Mouse (Mus musculus): ENCODE measurements around the gene Kndc1. TPM values are rescaled to one million over a fixed set of nuclear protein-coding genes. Genes with fewer than 3 reads are reported as not detected.

Gene Kndc1
- polyA plus RNA-seq (2016; fragmentation: Nextera tagmentation; extraction: Ambion mirVana), result 0.15 and 0.28 TPM in 2 replicates

DNA sequence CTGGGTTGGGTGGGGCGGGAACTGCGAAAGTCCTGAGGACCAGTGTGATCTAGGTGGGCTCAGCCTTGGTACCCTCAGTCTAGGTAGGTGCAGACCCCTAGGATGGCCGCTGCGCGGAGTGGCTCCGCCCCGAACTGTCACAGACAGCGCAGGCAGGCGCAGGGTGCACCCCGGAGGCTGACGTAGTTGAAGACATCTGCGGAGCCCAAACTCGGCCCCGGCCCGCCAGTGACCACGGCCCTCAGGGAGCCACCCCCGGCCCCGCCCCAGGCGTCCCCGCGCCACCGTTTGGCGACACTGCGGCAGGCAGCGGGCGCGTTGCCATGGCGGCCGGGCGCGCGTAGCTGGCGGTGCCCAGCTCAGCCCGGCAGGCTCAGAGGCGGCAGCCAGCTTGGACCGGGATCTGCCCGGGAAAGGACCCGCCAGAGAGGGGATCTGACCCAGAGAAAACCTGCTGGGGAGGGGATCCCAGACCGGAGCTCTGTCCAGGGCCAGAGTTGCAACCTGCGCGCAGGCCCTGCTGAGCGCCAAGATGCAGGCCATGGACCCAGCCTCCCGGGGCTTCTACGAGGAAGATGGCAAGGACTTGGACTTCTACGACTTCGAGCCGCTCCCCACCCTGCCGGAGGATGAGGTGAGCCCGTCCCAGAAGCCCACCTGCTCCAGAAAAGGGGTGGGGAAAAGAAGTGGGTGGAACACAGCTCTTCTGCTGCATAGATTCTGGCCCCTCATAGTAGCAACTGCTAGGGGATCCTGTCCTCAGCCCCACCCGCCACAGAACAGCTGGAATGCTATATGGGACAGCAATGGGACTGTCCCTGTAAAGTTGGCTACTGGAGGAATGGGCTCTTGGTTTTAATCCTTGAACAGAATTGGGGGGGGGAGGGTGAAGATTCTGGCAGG, at the start of gene Kndc1:
Gene Kndc1, plus strand, starts transcription at position 42 of the 903 bp plus-strand sequence.
- no peaks in the 10 kb centered on the region for H3K36me3 ChIP-seq
- peak within 1 kb of the TSS; percentile 47; the same call in 1 of the 2 replicates for H3K9ac ChIP-seq
- peak within 1 kb of the TSS; percentile 49 for H3K4me3 ChIP-seq
- H3K27me3 ChIP-seq, result peaks cover 49% of the 10 kb centered on the region
- no peaks in the 10 kb centered on the region for H3K9me3 ChIP-seq
- H3K4me2 ChIP-seq (replicated peaks), result peak within 1 kb of the TSS; percentile 94
- ATAC-seq (ENCODE audit: insufficient number of reproducible peaks, insufficient read depth, low FRiP score, low TSS enrichment), result 0 out of 2 replicates have a peak, but pooled peaks have one; percentile 61
- WGBS, result 2% methylated on average over 50 of the region's 50 CpGs
- H3K4me1 ChIP-seq, result no peaks in the 10 kb centered on the region
- no peak within 1 kb of the TSS for H3K27ac ChIP-seq

- no peaks in the 10 kb centered on the region for H3K9me3 ChIP-seq
- ATAC-seq (ENCODE audit: insufficient number of reproducible peaks, insufficient read depth, low FRiP score, low TSS enrichment), result no peak
- H3K36me3 ChIP-seq, result no peaks in the 10 kb centered on the region
- no peak overlapping the region for H3K4me2 ChIP-seq (replicated peaks)
- WGBS, result 72% methylated on average over 2 of the region's 2 CpGs
- peaks cover 2% of the 10 kb centered on the region; the same call in 1 of the 2 replicates for H3K4me1 ChIP-seq
- H3K27ac ChIP-seq, result no peak overlapping the region
- H3K9ac ChIP-seq, result no peak overlapping the region
- no peaks in the 10 kb centered on the region for H3K27me3 ChIP-seq
- no peak overlapping the region for H3K4me3 ChIP-seq
These were observed 49.4 kb upstream of the Kndc1 start for GRCm38 (mm10) chr7:139845101-139845500.

- H3K4me2 ChIP-seq (replicated peaks), result no peak overlapping the region
- no peaks in the 10 kb centered on the region for H3K36me3 ChIP-seq
- peaks cover 3% of the 10 kb centered on the region; the same call in 1 of the 2 replicates for H3K4me1 ChIP-seq
- 28% methylated on average over 6 of the region's 6 CpGs for WGBS
- H3K27ac ChIP-seq, result no peak overlapping the region
- no peak overlapping the region for H3K9ac ChIP-seq
- H3K4me3 ChIP-seq, result no peak overlapping the region
- H3K9me3 ChIP-seq, result no peaks in the 10 kb centered on the region
- ATAC-seq (ENCODE audit: insufficient number of reproducible peaks, insufficient read depth, low FRiP score, low TSS enrichment), result no peak
- no peaks in the 10 kb centered on the region for H3K27me3 ChIP-seq
These were observed 44.3 kb upstream of the Kndc1 start for GRCm38 (mm10) chr7:139850152-139850551.

DNA sequence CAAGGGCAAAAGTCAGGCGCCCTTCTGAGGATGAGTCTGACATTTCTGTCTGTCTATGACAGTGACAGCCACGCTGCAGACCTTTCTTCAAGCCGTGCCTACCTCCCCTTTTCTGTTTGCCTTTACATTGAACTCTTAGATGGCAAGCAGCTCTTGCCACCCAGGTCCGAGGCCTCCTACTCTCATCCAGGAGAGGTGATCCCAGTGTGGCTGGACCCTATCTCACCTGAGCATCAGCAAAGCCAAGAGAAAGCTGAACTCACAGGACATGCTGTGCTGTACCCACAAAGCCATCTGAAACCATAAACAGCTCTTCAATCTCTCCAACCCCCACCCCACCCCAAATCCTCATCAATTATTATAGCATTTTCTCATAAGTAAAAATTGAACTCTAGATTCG, 43.8 kb upstream of the Kndc1 start:
- Histone ChIP-seq H3K9ac (no peak overlapping the region), H3K4me2 (replicated peaks) (no peak overlapping the region), H3K4me3 (no peak overlapping the region), H3K27me3 (no peaks in the 10 kb centered on the region), H3K9me3 (no peaks in the 10 kb centered on the region), H3K4me1 (peaks cover 3% of the 10 kb centered on the region; the same call in 1 of the 2 replicates), H3K27ac (no peak overlapping the region), H3K36me3 (no peaks in the 10 kb centered on the region)
- ATAC-seq (ENCODE audit: insufficient number of reproducible peaks, insufficient read depth, low FRiP score, low TSS enrichment), result no peak
- WGBS, result 53% methylated on average over 5 of the region's 5 CpGs

DNA sequence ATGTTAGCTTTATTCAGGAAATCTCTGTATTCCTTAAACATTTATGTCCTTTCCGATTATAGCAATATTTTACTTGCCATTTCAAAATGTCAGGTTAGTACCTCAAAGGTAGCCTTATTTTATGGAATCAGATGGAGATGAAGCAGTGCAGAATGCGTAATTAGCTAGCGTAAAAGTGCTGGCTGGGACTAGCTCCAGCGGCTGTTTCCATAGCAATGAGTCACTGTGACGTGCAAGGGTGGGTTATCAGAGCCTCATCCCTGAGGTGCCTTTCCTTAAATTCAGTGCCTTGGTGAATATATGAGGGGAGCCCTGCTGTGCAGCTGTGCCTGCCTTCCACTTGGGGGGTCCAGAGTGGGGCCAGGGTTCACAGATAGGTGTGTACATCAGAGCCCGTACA, 43.4 kb upstream of the Kndc1 start:
- 64% methylated on average over 6 of the region's 6 CpGs for WGBS
- no peak overlapping the region for H3K4me2 ChIP-seq (replicated peaks)
- peaks cover 3% of the 10 kb centered on the region; the same call in 1 of the 2 replicates for H3K4me1 ChIP-seq
- no peak overlapping the region for H3K27ac ChIP-seq
- H3K27me3 ChIP-seq, result no peaks in the 10 kb centered on the region
- no peak overlapping the region for H3K9ac ChIP-seq
- no peak for ATAC-seq (ENCODE audit: insufficient number of reproducible peaks, insufficient read depth, low FRiP score, low TSS enrichment)
- no peak overlapping the region for H3K4me3 ChIP-seq
- no peaks in the 10 kb centered on the region for H3K36me3 ChIP-seq
- H3K9me3 ChIP-seq, result no peaks in the 10 kb centered on the region

DNA sequence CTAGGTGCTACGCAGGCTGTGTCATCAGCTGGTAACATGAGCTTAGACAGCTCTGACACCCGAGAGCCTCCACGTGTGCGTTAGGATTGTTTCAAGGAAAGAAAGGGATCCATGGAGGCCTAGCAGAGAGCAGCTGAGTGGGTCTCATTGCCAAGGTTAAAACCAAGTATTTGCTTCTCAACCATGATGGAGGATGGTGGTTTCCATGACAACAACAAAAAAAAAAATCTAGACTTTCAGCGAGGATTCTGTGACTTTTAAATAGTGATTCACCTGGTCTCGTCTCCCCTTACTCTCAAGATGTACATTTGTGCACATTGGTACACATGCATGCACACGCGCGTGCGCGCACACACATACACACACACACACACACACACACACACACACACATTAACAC, 39.2 kb upstream of the Kndc1 start:
- H3K27me3 ChIP-seq, result no peaks in the 10 kb centered on the region
- H3K9ac ChIP-seq, result no peak overlapping the region
- no peak overlapping the region for H3K27ac ChIP-seq
- H3K4me2 ChIP-seq (replicated peaks), result no peak overlapping the region
- no peaks in the 10 kb centered on the region for H3K9me3 ChIP-seq
- no peaks in the 10 kb centered on the region for H3K36me3 ChIP-seq
- H3K4me1 ChIP-seq, result no peaks in the 10 kb centered on the region; the same call in 1 of the 2 replicates
- no peak for ATAC-seq (ENCODE audit: insufficient number of reproducible peaks, insufficient read depth, low FRiP score, low TSS enrichment)
- no peak overlapping the region for H3K4me3 ChIP-seq
- WGBS, result 72% methylated on average over 11 of the region's 11 CpGs

DNA sequence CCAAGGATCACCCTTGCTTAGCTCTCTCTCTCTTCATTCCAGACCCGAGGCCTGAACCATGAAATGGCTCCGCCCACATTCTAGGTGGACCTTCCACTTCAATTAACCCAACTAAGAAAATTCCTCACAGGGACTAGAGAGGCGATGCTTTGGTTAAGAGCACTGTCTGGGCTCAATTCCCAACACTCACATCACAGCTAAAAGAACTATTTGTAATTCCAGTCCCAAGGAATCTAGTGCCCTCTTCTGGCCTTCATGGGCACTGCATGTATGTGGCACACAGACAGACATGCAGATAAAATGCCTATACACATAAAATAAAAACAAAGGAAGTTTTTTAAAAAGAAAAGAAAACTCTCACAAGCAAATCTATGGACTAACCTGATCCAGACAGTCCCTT, 33.1 kb upstream of the Kndc1 start:
- WGBS, result 21% methylated on average over 3 of the region's 3 CpGs
- Histone ChIP-seq H3K36me3 (no peaks in the 10 kb centered on the region), H3K9ac (no peak overlapping the region), H3K4me1 (no peaks in the 10 kb centered on the region), H3K27me3 (no peaks in the 10 kb centered on the region), H3K9me3 (no peaks in the 10 kb centered on the region), H3K4me3 (no peak overlapping the region), H3K27ac (no peak overlapping the region), H3K4me2 (replicated peaks) (no peak overlapping the region)
- no peak for ATAC-seq (ENCODE audit: insufficient number of reproducible peaks, insufficient read depth, low FRiP score, low TSS enrichment)

- H3K9ac ChIP-seq, result no peak overlapping the region
- no peak overlapping the region for H3K27ac ChIP-seq
- no peak overlapping the region for H3K4me3 ChIP-seq
- ATAC-seq (ENCODE audit: insufficient number of reproducible peaks, insufficient read depth, low FRiP score, low TSS enrichment), result no peak
- no peak overlapping the region for H3K4me2 ChIP-seq (replicated peaks)
- H3K27me3 ChIP-seq, result no peaks in the 10 kb centered on the region
- no peaks in the 10 kb centered on the region for H3K36me3 ChIP-seq
- no peaks in the 10 kb centered on the region for H3K9me3 ChIP-seq
- no peaks in the 10 kb centered on the region for H3K4me1 ChIP-seq
- 86% methylated on average over 2 of the region's 2 CpGs for whole genome bisulfite sequencing
These were observed 31.4 kb upstream of the Kndc1 start for GRCm38 (mm10) chr7:139863076-139863475.

- Histone ChIP-seq H3K27me3 (no peaks in the 10 kb centered on the region), H3K36me3 (no peaks in the 10 kb centered on the region), H3K27ac (no peak overlapping the region)
These were observed 30.2 kb upstream of the Kndc1 start for GRCm38 (mm10) chr7:139864253-139864652.

GRCm38 (mm10) chr7:139864871-139865270, 29.6 kb upstream of the Kndc1 start:
- Histone ChIP-seq H3K36me3 (no peaks in the 10 kb centered on the region), H3K4me3 (no peak overlapping the region), H3K4me1 (no peaks in the 10 kb centered on the region), H3K4me2 (replicated peaks) (no peak overlapping the region), H3K9me3 (no peaks in the 10 kb centered on the region), H3K9ac (no peak overlapping the region), H3K27me3 (no peaks in the 10 kb centered on the region), H3K27ac (no peak overlapping the region)
- 76% methylated on average over 1 of the region's 1 CpGs for WGBS
- ATAC-seq (ENCODE audit: insufficient number of reproducible peaks, insufficient read depth, low FRiP score, low TSS enrichment), result no peak

More at GRCm38 (mm10) chr7:139864253-139864652, 30.2 kb upstream of the Kndc1 start:
- H3K9me3 ChIP-seq, result no peaks in the 10 kb centered on the region
- 55% methylated on average over 2 of the region's 2 CpGs for WGBS
- H3K9ac ChIP-seq, result no peak overlapping the region
- no peak overlapping the region for H3K4me2 ChIP-seq (replicated peaks)
- H3K4me3 ChIP-seq, result no peak overlapping the region
- no peaks in the 10 kb centered on the region for H3K4me1 ChIP-seq
- no peak for ATAC-seq (ENCODE audit: insufficient number of reproducible peaks, insufficient read depth, low FRiP score, low TSS enrichment)

GRCm38 (mm10) chr7:139871014-139871413, 23.5 kb upstream of the Kndc1 start:
- WGBS, result 91% methylated on average over 5 of the region's 5 CpGs
- no peak for ATAC-seq (ENCODE audit: insufficient number of reproducible peaks, insufficient read depth, low FRiP score, low TSS enrichment)
- Histone ChIP-seq H3K4me3 (no peak overlapping the region), H3K4me2 (replicated peaks) (no peak overlapping the region), H3K9me3 (no peaks in the 10 kb centered on the region), H3K36me3 (no peaks in the 10 kb centered on the region), H3K4me1 (no peaks in the 10 kb centered on the region), H3K9ac (no peak overlapping the region), H3K27ac (no peak overlapping the region), H3K27me3 (no peaks in the 10 kb centered on the region)

DNA sequence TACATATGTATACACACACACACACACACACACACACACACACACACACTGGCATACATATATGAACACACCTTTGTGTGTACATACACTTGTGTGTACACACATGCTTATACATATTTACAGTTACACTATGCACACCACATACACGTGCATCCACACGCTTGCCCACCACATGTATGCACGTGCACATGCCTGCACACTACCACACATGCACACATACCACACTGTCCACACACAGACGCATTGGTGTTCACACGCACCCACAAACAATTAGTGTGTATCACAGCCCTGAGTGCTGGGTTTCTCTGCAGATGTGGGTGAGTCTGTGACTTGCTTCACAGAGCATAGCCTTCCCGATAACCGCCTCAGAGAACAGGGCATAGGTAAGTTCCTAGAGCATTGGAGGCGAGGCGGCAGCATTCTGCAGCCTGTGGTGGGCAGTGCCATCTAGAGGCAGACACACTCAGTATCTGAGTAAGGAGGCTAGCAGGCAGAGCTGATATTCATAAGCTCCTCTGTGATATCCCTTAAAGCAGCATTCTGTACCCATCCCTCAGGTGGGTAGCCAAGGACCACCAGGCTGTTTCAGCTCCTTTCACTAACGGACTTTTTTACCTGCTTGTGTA, 17.2 kb upstream of the Kndc1 start:
- Histone ChIP-seq H3K4me1 (no peaks in the 10 kb centered on the region), H3K9ac (no peak overlapping the region), H3K4me3 (no peak overlapping the region), H3K36me3 (no peaks in the 10 kb centered on the region), H3K4me2 (replicated peaks) (no peak overlapping the region), H3K27ac (no peak overlapping the region), H3K27me3 (no peaks in the 10 kb centered on the region), H3K9me3 (no peaks in the 10 kb centered on the region)
- 58% methylated on average over 10 of the region's 10 CpGs for WGBS
- ATAC-seq (ENCODE audit: insufficient number of reproducible peaks, insufficient read depth, low FRiP score, low TSS enrichment), result no peak

Data from embryonic facial prominence, embryonic 12.5 days (tissue).